Mouse (Mus musculus) left cerebral cortex, adult 2 months (tissue): ENCODE measurements at regions not wholly inside any gene's neighbourhood (a gene's known extent, or its start where the extent isn't known, plus 50 kb on each side); places are given as distances from the start of the nearest gene placed in this dataset.

ENCODE experiments used
- DNase-seq, 2 experiments: peaks; one replicate each; pipeline ENCODE4 v3.0.0; 2021 to 2022; ENCODE audit warnings: low spot score in 2 of 2, mixed read lengths in 1 of 2; ENCODE audit errors: extremely low spot score in 1 of 2
- H3K27ac ChIP-seq: fragments of 200-600 bp; 2 replicates; pipeline ENCODE4 v1.8.1; 2022
- H3K4me3 ChIP-seq: fragments of 200-600 bp; 2 replicates; pipeline ENCODE4 v1.8.1; 2022
- CTCF ChIP-seq: fragments of 200-600 bp; IDR thresholded peaks from 2 replicates; pipeline ENCODE4 v1.8.1; 2022; ENCODE audit warnings: antibody characterized with exemption, mild to moderate bottlenecking, moderate library complexity
- intact Hi-C: fragments of 180-260 bp; cut with DNase I; formaldehyde crosslinking; loops from one replicate; pipeline ENCODE4 v1.15.1; 2025

DNA sequence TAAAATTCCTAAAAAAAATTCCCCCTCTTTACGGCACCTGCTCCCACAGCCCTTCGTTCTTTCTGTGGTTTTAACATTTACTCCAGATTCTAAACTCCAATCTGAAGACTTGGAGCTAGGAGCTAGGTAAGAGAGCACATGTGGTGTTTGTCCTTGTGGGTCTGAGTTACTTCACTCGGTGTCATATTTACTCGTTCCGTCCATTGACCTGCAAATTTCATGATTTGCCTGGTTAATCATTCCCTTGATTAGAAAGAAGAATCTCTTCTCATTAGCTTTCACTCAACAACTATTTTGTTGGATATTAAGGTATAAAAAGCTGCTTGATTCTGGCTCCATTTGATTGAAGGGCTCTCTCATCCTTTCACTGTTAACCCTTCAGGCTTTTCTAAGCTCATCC lies 231.6 kb upstream of the Hs6st1 start:
- no peak for TF ChIP-seq CTCF
- H3K27ac ChIP-seq: no peak overlapping the region
- intact Hi-C loops: loop anchor here (5.0 kb wide), 1 partner anchor 301 kb away; no protein-coding TSS in a partner anchor
- H3K4me3 ChIP-seq: no peak overlapping the region
- DNase-seq: no peak

DNA sequence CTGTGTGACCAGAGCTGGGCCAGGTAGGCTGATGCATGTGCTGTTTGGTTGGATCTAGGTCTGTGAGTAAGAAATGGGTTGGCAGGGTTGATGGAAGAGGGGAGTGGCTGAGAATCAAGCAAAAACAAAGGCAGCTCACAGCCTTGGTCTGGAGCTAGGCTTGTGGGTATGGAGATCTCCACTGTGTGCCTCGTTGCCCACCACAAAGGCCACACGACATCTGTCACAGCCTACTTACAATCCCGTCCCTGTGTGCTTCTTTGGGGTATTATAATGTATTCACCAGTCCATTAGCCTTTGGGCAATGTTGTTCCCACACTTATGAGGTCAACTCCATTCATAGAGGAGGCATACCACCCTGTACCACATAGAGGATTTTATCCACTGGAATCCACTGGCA lies 229.6 kb upstream of the Hs6st1 start:
- no peak for TF ChIP-seq CTCF
- intact Hi-C loops: loop anchor here (5.0 kb wide), 1 partner anchor 299 kb away; no protein-coding TSS in a partner anchor

DNA sequence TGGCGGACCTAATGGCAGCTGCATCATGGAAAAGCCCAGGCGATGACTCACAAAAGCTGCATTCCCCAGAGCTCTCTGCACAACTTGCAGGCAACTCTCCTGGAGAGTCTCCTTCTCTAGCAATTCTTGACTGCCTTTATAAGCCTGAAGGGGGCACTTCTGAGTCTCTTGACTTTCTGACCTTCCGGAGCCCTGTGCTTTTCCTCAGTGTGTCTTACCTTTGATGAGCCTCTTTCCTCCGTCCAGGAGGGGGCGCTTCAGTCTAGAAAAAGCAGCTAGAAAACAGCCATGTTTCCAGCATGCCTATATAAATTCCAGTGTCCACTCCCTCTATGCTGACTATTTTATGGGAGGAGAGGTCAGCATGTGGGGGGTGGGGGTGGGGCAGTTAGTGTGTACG lies 228.8 kb upstream of the Hs6st1 start:
- intact Hi-C loops: loop anchor here (5.0 kb wide), 1 partner anchor 298 kb away; no protein-coding TSS in a partner anchor
- Histone ChIP-seq H3K27ac (no peak overlapping the region), H3K4me3 (no peak overlapping the region)
- peak; percentile 42 for TF ChIP-seq CTCF
- no peak for DNase-seq

More for the DNA sequence above, 229.6 kb upstream of the Hs6st1 start:
- no peak for DNase-seq
- Histone ChIP-seq H3K4me3 (no peak overlapping the region), H3K27ac (no peak overlapping the region)

DNA sequence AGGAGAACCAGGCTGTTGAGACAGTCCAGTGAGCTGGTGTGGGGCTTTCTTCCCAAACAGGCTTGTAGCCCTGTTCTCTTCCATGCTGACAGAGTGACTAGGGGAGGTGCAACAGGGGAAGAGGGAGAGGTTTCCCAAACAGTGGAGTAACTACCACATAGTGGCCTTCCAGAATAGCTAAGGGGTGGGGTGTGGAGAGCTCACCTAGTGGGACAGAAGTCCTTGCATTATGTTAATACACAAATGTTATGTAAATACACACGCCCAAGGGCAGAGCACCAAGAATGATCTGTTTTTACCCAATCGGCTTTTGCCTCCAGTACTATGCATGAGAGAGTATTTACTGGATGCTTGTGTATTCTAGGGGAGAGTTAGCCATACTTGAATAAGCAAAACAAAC lies 226.6 kb upstream of the Hs6st1 start:
- no peak for TF ChIP-seq CTCF
- Histone ChIP-seq H3K4me3 (no peak overlapping the region), H3K27ac (no peak overlapping the region)
- intact Hi-C loops: no loop called here
- DNase-seq: no peak

DNA sequence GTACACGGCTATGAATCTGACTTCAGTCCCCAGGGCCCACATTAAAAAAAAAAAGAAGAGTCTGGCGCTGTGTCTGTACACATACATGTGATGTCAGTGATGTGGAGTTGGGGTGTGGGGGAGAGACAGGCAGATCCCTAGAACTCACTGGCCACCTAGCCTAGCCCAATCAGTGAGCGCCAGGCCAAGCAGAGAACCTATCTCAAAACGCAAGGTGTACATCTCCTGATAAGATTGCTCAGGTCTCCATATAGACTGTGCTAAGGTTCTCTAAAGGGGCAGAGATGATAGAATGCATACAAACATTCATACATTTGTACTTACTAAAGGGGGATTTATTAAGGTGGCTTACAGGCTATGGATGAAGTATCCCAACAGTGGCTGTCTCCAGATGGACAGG lies 225.5 kb upstream of the Hs6st1 start:
- no peak overlapping the region for H3K27ac ChIP-seq
- H3K4me3 ChIP-seq: no peak overlapping the region
- intact Hi-C loops: no loop called here
- no peak for DNase-seq
- no peak for TF ChIP-seq CTCF

DNA sequence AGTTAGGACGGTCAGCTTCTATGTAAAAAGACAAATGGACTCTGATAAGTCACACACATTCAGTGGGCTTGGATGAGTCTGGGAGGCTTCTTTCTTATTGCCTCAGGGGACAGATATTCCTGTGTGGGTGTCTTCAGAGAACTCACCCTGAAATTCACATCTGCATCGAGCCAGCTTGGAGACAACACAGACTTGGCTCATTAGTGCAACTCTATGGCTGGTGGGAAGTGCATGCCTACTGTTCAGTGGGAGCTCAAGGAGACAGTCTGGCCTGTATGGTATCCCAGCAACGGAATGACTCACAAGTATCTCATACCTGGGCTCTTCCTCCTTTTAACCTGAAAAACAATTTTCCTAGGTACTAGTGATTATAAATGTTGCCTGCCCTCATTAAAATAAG lies 224.6 kb upstream of the Hs6st1 start:
- no peak for TF ChIP-seq CTCF
- intact Hi-C loops: no loop called here

DNA sequence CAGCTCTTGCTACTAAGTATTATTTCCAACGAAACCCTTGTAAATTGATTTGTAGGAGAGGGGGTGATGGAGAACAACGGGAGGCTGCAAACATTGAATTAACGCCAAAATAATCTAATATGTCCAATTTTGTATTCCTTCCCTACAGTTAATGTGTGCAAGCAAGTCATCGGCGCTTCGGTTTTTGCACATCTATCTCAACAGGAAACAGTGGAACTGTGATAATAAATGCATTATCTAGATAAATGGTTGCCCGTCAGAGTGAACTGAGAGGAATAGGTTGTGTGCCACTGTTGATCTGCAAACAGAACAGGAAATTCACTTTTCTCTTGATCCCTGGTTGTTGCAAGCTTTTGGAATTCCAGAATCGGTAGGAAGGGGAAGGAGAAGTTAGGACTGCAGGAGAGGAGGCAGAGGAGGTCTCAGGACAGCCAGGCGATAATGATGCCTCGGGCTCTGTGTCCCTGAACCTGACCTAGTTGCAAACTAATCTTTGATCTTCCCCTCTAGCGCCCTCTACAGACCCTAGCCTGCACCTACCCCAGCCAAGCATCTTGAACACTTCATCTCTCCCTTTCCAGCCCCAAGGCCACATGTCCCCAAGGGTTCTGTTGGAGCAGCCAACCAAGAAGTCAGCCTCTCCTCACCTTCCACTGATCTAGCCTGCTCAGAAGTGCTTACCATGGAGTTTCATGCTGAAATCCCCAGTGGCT lies 221.8 kb upstream of the Hs6st1 start:
- DNase-seq: peak in 1 of 2 experiments; percentile 23
- TF ChIP-seq CTCF: peak; percentile 57
- Histone ChIP-seq H3K4me3 (no peak overlapping the region), H3K27ac (no peak overlapping the region)
- intact Hi-C loops: no loop called here

More for the DNA sequence above, 224.6 kb upstream of the Hs6st1 start:
- H3K27ac ChIP-seq: no peak overlapping the region
- no peak for DNase-seq
- no peak overlapping the region for H3K4me3 ChIP-seq

DNA sequence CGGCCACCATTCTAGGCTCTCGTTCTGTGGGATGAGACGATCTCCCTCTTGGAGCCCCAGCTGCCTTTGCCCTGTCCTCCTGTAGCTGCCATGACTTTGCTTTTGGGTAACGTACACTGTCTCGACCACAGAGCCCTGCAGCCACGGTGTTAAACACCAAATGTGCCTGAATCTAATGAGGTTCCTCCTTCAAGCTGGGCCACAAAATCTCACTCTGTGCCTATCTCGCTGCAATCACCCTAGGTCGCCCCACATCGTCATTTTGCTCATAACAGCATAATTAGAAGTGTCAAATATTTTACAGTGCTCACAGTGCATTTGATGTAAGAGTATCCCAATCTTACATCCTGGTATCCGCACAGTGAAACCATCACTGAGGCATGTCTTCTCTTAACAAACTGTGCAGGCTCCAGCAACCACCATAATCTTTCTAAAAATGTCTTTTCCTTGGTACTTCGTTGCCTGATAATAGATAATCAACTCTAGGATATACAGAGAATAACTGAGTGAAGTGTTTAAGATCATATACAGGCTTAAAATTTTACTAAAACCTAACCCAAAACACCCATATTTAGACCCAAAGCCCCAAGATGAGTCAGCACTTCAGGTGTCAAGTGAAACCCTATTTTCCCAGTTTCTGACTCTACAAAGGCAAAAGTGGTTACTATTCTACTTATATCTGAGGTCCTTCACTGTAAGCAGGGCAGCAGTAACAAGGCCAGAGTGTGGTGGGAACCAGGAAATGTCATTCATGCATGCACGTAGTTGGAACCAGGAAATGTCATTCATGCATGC lies 219.8 kb upstream of the Hs6st1 start:
- no peak overlapping the region for H3K4me3 ChIP-seq
- no peak for TF ChIP-seq CTCF
- intact Hi-C loops: no loop called here
- no peak for DNase-seq
- H3K27ac ChIP-seq: no peak overlapping the region

DNA sequence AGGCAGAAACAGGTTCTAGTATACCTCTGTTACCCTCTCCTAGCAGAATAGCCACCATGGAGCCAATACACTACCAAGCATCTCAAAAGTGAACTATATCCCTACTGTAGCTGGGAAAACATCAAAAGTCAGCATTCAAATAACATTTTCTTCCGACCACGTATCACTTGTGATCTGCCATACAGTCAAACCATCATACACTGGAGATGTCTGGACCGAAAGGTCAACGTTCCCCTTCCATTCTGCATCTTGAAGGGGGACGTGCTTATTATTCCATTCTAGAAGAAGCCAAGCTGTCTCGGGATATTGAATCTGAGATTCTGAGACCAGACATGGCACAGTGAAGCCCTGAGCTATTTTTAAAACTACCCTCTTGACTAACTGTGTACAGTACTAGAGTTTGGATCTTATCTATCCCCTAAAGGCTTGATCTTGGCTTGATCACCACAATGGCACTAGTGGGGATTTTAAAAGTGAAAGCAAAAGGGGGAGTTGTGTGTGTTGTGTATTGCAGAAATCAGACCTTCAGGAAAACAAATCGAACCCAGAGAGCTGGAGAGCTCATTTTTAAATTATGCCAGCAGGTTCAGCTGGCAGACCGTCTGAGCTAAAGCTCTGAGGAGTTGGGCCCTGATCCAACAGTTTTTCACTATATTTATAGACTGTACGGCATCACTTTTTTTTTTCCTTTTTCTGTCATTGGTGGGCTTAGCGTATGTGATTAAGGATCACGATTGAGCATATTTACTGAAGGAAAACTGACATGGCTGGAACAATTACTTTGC lies 218.6 kb upstream of the Hs6st1 start:
- no peak for DNase-seq
- peak overlapping the region; percentile 29; the same call in 1 of the 2 replicates for H3K4me3 ChIP-seq
- intact Hi-C loops: no loop called here
- no peak overlapping the region; the same call in 1 of the 2 replicates for H3K27ac ChIP-seq
- no peak for TF ChIP-seq CTCF

DNA sequence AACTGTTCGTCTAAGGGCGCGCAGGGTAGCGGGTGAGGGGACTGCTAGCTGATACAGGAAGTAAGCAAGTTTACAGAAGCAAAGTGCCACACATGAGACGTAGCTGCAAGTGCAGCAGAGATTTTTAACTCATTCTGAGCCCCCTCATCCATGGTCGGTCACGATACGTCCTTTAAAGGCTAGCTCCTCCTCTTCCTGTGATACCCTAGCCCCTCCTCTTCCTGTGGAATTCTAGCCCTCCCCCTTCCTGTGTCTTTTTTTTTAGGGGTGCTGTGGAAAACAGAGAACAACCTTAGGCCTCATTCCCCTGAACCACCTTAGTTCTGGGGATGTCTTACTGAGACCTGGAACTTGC lies 218.0 kb upstream of the Hs6st1 start:
- DNase-seq: no peak
- no peak for TF ChIP-seq CTCF
- Histone ChIP-seq H3K4me3 (peak overlapping the region; percentile 29; the same call in 1 of the 2 replicates), H3K27ac (no peak overlapping the region; the same call in 1 of the 2 replicates)
- intact Hi-C loops: no loop called here

DNA sequence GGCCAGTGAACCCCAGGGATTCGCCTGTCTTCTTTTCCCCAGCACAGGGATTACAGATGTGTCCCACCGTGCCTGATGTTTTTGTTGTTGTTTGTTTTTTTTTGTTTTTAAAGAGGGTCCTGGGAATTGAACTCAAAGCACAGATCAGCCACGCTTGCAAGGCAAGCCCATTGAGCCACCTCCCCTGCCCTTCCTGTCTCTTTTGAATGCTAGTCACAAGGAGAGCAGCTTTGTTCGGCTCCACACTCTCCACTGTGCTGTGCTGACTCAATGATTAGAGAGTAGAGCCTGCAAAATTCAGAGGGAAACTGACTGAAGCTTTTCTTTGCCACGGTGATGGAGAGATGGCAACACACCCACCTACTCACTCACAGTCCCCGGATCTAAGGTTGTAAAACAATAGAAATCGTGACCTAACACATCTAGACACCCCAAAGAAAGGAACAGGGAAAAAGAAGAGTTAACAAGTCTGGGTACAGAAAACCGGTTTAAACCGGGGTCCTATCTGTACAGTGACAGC lies 217.6 kb upstream of the Hs6st1 start:
- DNase-seq: no peak
- Histone ChIP-seq H3K27ac (no peak overlapping the region), H3K4me3 (no peak overlapping the region)
- no peak for TF ChIP-seq CTCF
- intact Hi-C loops: no loop called here
